Mouse (Mus musculus) heart, embryonic 10.5 days (tissue): ENCODE data around the gene Slc25a31. TPM values are rescaled to one million over a fixed set of nuclear protein-coding genes. Genes with fewer than 3 reads are reported as not detected.
A peak's percentile ranks its signal among the peaks of the same experiment; 100 is the strongest.

Source experiments
- DNase-seq: peaks from one replicate; pipeline ENCODE4 v3.0.0-alpha.2; 2017; ENCODE audit warnings: low spot score
- H3K27ac ChIP-seq: fragments of 300-500 bp; sonication (generic); 2 replicates; pipeline ENCODE4 v1.5.1; 2016; ENCODE audit warnings: mild to moderate bottlenecking
- H3K27me3 ChIP-seq: fragments of 300-500 bp; sonication (generic); 2 replicates; pipeline ENCODE4 v1.6.1; 2016; ENCODE audit warnings: mild to moderate bottlenecking; ENCODE audit not compliant: poor library complexity, insufficient read depth, severe bottlenecking
- H3K36me3 ChIP-seq: fragments of 300-500 bp; sonication (generic); 2 replicates; pipeline ENCODE4 v1.6.1; 2016; ENCODE audit warnings: mild to moderate bottlenecking, moderate library complexity
- H3K4me1 ChIP-seq: fragments of 300-500 bp; sonication (generic); 2 replicates; pipeline ENCODE4 v1.6.1; 2016; ENCODE audit warnings: mild to moderate bottlenecking
- H3K4me3 ChIP-seq: fragments of 300-500 bp; sonication (generic); 2 replicates; pipeline ENCODE4 v1.5.1; 2016; ENCODE audit warnings: mild to moderate bottlenecking, moderate library complexity
- H3K9me3 ChIP-seq: fragments of 300-500 bp; sonication (generic); 2 replicates; pipeline ENCODE4 v1.6.1; 2016; ENCODE audit warnings: mild to moderate bottlenecking, moderate library complexity
- WGBS: fragments of 180-500 bp; shearing (Covaris S2); methylation state at CpG from one replicate; pipeline ENCODE4 v1.1.7; 2016; 5-methylcytosine and 5-hydroxymethylcytosine counted together
- polyA plus RNA-seq: library from polyadenylated mRNA; unstranded; fragments of >200 nt; fragmentation: Nextera tagmentation; extraction: Ambion mirVana; gene quantifications from 2 replicates; pipeline ENCODE4 v1.2.1, GENCODE M21; 2016

Slc25a31 gene
- polyA plus RNA-seq, 1 experiment from 2014 or later: 0.35 TPM

DNA sequence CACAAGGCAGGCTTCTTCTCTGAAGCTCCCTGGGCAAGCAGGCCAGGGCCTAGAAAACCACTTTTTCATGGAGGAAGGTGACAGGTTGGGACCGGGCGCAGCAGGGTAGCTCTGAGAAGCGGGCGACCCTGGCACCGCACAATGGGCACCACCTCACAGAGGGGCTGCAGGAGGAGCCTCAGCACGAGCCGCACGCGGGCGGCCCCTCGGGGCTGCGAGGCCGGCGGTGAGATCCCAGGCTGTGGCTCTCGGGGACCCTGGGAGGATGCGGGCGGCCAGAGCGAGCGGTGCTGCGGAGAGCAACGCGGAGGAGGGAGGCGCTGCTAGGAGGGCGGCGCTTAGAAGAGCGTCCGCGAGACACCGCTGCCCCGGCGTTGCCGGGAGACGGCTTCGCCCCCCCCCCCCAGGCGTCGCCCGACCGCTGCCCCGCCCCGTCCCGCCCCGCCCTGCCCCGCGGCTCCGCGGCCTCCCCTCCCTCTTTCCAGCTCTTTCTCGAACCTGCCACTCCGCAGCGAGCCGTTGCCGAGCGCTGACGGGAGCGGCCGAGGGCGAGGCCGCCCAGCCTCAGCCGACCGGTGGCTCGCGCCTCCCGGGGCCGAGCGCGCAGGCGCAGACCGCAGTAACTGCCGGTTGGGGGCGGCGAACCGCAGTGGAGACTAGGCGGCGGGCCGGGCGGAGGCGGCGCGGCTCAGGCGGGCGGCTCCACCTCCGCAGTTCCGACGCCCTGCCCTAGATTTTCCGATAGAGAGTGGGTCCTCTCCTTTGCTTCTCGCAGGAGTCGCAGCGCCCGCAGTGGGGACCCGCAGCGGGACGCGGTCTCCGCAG, 36.4 kb downstream of the Slc25a31 start:
- WGBS: under 1% methylated on average over 70 of the region's 93 CpGs
- no peaks in the 10 kb centered on the region for H3K9me3 ChIP-seq
- no peaks in the 10 kb centered on the region for H3K36me3 ChIP-seq
- H3K4me1 ChIP-seq: peaks cover 13% of the 10 kb centered on the region
- peak overlapping the region; percentile 92 for H3K27ac ChIP-seq
- peak overlapping the region; percentile 88 for H3K4me3 ChIP-seq
- peak; percentile 93 for DNase-seq
- H3K27me3 ChIP-seq: peaks cover 4% of the 10 kb centered on the region; the same call in 1 of the 2 replicates

DNA sequence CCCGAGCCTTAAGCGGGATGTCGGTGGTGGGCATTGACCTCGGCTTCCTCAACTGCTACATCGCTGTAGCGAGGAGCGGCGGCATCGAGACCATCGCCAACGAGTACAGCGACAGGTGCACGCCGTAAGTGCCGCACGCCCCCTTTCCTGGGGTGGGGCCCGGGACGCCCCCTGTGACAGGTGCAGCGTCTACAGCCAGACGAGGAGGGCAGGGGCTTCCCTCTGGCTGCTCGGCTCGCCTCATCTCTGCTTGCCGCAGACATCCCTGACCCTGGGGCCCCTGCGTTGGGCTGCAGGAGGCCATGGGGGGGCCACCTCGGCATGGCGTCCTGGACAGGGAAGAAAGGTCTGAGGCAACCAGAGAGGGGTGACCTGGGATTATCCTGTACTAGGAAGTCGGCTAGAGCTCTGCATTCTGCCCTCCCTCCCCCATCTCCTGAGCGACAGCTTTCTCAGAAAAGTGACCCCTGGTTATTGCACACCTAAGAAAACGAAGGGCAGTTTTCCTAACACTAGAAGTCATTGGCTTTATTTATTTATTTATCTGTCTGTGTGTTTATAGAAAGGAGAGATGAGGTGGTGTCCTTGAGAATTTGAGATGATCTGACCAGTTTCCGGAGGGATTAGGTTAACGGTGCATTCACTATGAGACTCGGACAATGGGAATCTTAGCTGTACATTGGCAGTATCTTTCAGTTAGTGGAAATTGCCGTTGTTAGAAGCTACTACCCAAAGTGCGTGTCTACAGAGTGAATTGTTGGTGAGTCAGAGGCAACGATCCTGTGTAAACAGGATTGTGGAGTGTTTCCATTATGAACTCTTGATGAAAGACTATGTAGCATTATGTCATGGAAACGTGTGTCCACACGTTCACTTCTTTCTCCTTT, 37.2 kb downstream of the Slc25a31 start:
- peak; percentile 80 for DNase-seq
- peaks cover 4% of the 10 kb centered on the region; the same call in 1 of the 2 replicates for H3K27me3 ChIP-seq
- H3K9me3 ChIP-seq: no peaks in the 10 kb centered on the region
- 4% methylated on average over 37 of the region's 37 CpGs for WGBS
- H3K36me3 ChIP-seq: no peaks in the 10 kb centered on the region
- H3K27ac ChIP-seq: peak overlapping the region; percentile 92
- peak overlapping the region; percentile 88 for H3K4me3 ChIP-seq
- peaks cover 13% of the 10 kb centered on the region for H3K4me1 ChIP-seq

DNA sequence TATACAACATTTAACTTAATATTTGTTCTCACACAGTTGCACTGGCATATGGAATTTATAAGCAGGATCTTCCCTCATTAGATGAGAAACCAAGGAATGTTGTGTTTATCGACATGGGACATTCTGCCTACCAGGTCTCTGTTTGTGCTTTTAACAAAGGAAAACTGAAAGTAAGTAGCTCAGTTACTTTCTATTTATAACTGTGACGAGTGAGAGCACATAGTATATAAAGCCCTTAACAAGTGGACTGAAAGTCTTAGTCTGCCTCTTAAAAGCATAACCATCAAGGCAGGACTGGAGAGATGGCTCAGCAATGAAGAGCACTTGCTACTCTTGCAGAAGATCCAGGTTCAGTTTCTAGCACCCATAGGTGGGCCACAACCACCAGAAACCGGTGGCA, 52.1 kb downstream of the Slc25a31 start:
- Histone ChIP-seq H3K36me3 (peaks cover 6% of the 10 kb centered on the region; the same call in 1 of the 2 replicates), H3K9me3 (no peaks in the 10 kb centered on the region), H3K27me3 (no peaks in the 10 kb centered on the region), H3K4me1 (no peaks in the 10 kb centered on the region), H3K4me3 (no peak overlapping the region), H3K27ac (no peak overlapping the region)
- WGBS: 87% methylated on average over 3 of the region's 3 CpGs
- DNase-seq: no peak

DNA sequence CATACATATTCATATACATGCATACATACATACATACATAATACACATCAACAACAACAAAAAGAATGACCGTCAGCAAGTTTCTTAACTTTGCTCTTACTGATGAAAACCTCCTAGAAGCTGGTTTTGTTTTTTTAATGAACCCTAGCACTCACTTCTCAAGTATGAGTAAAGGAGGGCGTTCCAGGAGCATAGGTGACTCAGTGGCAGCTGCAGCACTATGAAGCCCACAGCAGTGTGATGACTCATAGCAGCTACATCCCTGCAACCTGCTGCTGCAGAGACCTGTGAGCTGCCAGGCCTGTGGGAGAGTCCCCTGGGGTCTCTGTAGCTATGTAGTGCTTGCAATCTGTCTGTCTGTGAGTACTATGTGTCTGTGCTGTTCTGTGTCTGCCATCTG, 52.7 kb downstream of the Slc25a31 start:
- H3K36me3 ChIP-seq: peaks cover 8% of the 10 kb centered on the region; the same call in 1 of the 2 replicates
- H3K4me1 ChIP-seq: no peaks in the 10 kb centered on the region
- H3K9me3 ChIP-seq: no peaks in the 10 kb centered on the region
- H3K4me3 ChIP-seq: no peak overlapping the region
- no peaks in the 10 kb centered on the region for H3K27me3 ChIP-seq
- no peak overlapping the region for H3K27ac ChIP-seq
- DNase-seq: no peak
- WGBS: 81% methylated on average over 2 of the region's 2 CpGs

Other genes starting within 250 kb of the Slc25a31 start
- 3.6 and 4.2 TPM in 2 replicates for gene Intu, start 177.6 kb upstream of the Slc25a31 start, polyA plus RNA-seq
- 18.0 and 30.2 TPM in 2 replicates for gene Hspa4l, start 35.6 kb downstream of the Slc25a31 start, polyA plus RNA-seq
- 57.6 and 69.0 TPM in 2 replicates for gene Plk4, start 91.2 kb downstream of the Slc25a31 start, polyA plus RNA-seq
- 5.2 TPM in 2 replicates for gene Mfsd8, start 138.0 kb downstream of the Slc25a31 start, polyA plus RNA-seq
- gene Abhd18, start 138.1 kb downstream of the Slc25a31 start, polyA plus RNA-seq: 8.8 and 12.2 TPM in 2 replicates
- 0.05 and 0.21 TPM in 2 replicates for gene 1700034I23Rik, start 193.7 kb downstream of the Slc25a31 start, polyA plus RNA-seq
- gene Larp1b, start 241.0 kb downstream of the Slc25a31 start, polyA plus RNA-seq: 5.8 and 8.8 TPM in 2 replicates